Mouse (Mus musculus): ENCODE results near the gene Pef1. TPM values are rescaled to one million over a fixed set of nuclear protein-coding genes. Genes with fewer than 3 reads are reported as not detected.

Gene Pef1
- polyA plus RNA-seq (2015; fragmentation: Nextera tagmentation; extraction: Ambion mirVana) = 53.6 and 57.9 TPM in 2 replicates

DNA sequence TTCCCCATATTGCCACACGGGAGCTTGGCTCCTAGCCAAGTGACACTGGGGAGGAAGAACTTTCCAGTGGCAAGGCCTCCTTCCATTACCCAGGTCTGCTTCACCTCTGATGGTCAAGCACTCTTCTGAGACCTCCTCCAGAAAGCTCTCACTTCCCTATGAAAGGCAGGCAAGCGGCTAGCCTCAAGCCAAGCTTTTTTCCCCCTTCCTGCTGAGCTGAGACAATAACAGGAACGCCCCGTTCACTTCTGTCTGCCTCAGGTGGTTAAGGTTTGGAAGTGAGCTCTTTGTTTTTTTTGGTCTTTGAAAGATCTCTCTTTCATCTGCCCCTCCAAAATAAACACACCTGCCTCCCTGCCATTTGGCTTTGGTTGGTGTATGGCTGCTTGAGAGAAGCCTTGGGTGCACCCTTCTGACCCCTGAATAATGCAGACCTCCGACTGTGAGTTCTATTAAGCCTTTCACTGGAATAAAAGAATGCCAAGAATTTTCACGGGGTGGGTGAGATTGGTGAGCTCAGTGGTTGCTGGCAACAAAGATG, at the start of gene Pef1:
Gene Pef1, plus strand, starts transcription at position 448 of the 541 bp plus-strand sequence.
- no peak for ATAC-seq (ENCODE audit: extremely low read depth, insufficient number of reproducible peaks, low FRiP score, low TSS enrichment)
- Histone ChIP-seq H3K4me2 (no peak within 1 kb of the TSS), H3K27me3 (replicated peaks) (peaks cover 26% of the 10 kb centered on the region; the same call in 1 of the 2 replicates), H3K9ac (no peak within 1 kb of the TSS), H3K27ac (replicated peaks) (no peak within 1 kb of the TSS), H3K36me3 (no peaks in the 10 kb centered on the region), H3K9me3 (peaks cover 4% of the 10 kb centered on the region), H3K4me1 (peaks cover 18% of the 10 kb centered on the region), H3K4me3 (no peak within 1 kb of the TSS)
- 17% methylated on average over 6 of the region's 6 CpGs for WGBS

DNA sequence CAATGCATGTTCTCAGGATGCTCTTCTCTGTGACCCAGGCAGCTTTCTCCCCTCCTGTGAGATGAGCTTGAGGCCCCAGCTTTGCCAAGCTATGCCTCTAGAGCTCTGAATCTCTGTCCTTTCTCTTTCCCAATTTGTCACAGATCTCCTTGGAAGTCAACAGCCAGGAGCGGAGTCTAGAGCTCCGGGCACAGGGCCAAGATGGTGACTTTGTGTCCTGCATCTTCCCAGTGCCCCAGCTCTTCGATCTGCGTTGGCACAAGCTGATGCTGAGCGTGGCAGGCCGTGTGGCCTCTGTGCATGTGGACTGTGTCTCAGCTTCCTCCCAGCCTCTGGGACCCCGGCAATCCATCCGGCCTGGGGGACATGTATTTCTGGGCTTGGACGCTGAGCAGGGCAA, 49.2 kb upstream of the Pef1 start:
- Histone ChIP-seq H3K27ac (replicated peaks) (no peak overlapping the region), H3K36me3 (peaks cover 4% of the 10 kb centered on the region; the same call in 1 of the 2 replicates), H3K27me3 (replicated peaks) (peaks cover 24% of the 10 kb centered on the region; the same call in 1 of the 2 replicates), H3K4me1 (peaks cover 39% of the 10 kb centered on the region), H3K9ac (no peak overlapping the region), H3K4me2 (no peak overlapping the region), H3K9me3 (no peaks in the 10 kb centered on the region), H3K4me3 (no peak overlapping the region)
- 77% methylated on average over 9 of the region's 9 CpGs for WGBS
- no peak for ATAC-seq (ENCODE audit: extremely low read depth, insufficient number of reproducible peaks, low FRiP score, low TSS enrichment)

DNA sequence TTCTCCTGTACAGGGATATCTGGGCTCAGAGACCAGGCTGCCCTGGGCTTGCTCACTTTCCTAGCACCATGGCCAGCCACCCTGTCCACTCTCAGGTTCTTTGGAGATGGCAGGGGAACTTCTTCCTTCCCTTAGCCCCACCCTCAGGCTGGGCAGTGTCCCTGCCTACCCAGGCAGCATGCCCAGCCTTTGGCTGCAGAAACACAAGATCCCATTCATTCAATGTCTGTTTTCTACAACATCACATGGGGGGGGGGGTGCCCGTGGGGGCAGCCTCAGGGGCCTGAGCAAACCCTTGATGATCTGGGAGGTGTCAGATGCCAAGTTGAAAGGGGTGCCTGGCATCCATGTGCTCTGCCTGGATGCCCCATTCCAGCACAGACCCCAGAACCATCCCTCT, 47.6 kb upstream of the Pef1 start:
- Histone ChIP-seq H3K4me3 (no peak overlapping the region), H3K9ac (no peak overlapping the region), H3K36me3 (peaks cover 10% of the 10 kb centered on the region), H3K9me3 (no peaks in the 10 kb centered on the region), H3K27me3 (replicated peaks) (peaks cover 17% of the 10 kb centered on the region; the same call in 1 of the 2 replicates), H3K27ac (replicated peaks) (no peak overlapping the region), H3K4me2 (no peak overlapping the region), H3K4me1 (peaks cover 23% of the 10 kb centered on the region)
- WGBS = 47% methylated on average over 1 of the region's 1 CpGs
- no peak for ATAC-seq (ENCODE audit: extremely low read depth, insufficient number of reproducible peaks, low FRiP score, low TSS enrichment)

- ATAC-seq (ENCODE audit: extremely low read depth, insufficient number of reproducible peaks, low FRiP score, low TSS enrichment) = no peak
- peaks cover 17% of the 10 kb centered on the region for H3K4me1 ChIP-seq
- H3K9ac ChIP-seq = no peak overlapping the region
- H3K36me3 ChIP-seq = peaks cover 10% of the 10 kb centered on the region
- no peak overlapping the region for H3K27ac ChIP-seq (replicated peaks)
- no peaks in the 10 kb centered on the region for H3K9me3 ChIP-seq
- H3K4me3 ChIP-seq = no peak overlapping the region
- WGBS = 86% methylated on average over 14 of the region's 14 CpGs
- peaks cover 17% of the 10 kb centered on the region; the same call in 1 of the 2 replicates for H3K27me3 ChIP-seq (replicated peaks)
- H3K4me2 ChIP-seq = no peak overlapping the region
Observed at GRCm38 (mm10) chr4:130055160-130056010, 47.0 kb upstream of the Pef1 start.

DNA sequence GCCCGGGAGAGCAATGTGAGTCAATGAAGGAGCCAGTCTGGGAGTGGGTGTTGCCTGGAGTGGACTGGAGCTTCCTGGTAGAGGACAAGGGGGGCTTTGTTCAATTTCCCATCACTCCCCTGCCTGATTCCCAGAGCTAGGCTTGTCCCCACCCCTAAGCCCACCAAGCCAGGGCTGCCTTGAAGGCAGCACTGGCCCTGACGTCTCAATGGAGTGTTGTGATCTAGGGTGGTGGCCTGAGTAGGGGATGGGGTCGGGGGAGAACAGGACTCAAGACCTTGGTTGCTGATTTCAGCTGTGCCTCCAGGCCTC, 46.4 kb upstream of the Pef1 start:
- H3K27me3 ChIP-seq (replicated peaks) = peaks cover 19% of the 10 kb centered on the region
- 54% methylated on average over 3 of the region's 3 CpGs for WGBS
- H3K36me3 ChIP-seq = peaks cover 15% of the 10 kb centered on the region

DNA sequence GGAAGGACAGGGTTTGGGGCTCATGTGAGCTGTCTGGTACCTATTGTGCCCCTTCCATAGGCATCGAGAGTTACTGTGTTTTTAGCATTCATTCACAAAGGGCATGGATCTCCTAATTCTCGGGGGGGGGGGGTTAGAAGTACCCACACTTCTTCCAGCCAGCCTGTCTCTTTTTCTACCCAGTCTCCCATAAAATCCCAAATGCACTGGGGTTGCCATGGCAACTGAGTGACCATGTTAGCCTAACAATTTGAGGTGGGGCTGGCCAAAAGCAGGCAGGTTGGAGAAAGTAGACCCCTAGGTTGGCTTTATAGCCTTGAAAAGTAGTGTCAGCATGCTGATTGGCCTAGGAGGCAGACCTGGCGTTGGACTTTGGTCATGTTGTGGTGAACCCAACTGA, 45.9 kb upstream of the Pef1 start:
- Histone ChIP-seq H3K36me3 (peaks cover 15% of the 10 kb centered on the region), H3K27me3 (replicated peaks) (peaks cover 22% of the 10 kb centered on the region), H3K4me2 (no peak overlapping the region), H3K9ac (no peak overlapping the region), H3K9me3 (no peaks in the 10 kb centered on the region), H3K27ac (replicated peaks) (no peak overlapping the region), H3K4me1 (peaks cover 9% of the 10 kb centered on the region), H3K4me3 (no peak overlapping the region)
- WGBS = 63% methylated on average over 3 of the region's 3 CpGs
- ATAC-seq (ENCODE audit: extremely low read depth, insufficient number of reproducible peaks, low FRiP score, low TSS enrichment) = no peak

More for the DNA sequence above, 46.4 kb upstream of the Pef1 start:
- ATAC-seq (ENCODE audit: extremely low read depth, insufficient number of reproducible peaks, low FRiP score, low TSS enrichment) = no peak
- Histone ChIP-seq H3K4me3 (no peak overlapping the region), H3K9ac (no peak overlapping the region), H3K27ac (replicated peaks) (no peak overlapping the region), H3K9me3 (no peaks in the 10 kb centered on the region), H3K4me2 (no peak overlapping the region), H3K4me1 (peaks cover 11% of the 10 kb centered on the region)

DNA sequence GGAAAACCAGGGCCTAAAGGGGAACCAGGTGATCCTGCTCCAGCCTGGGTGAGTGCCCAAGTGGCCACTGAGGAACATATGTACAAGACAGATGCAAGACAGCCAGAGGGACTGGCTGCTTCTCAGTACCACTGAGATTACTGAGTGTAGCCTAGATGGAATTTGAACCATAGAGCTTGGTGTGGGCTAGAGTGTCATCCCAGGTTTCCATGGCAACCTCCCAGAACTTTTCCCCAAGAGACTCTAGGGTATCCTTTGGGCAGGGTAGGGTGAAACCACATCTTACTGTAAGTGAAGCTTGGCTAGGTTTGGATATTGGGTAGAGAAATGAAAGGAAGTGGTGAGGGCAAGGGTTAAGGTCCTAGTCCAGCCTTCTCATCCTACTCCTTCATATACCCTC, 41.4 kb upstream of the Pef1 start:
- H3K36me3 ChIP-seq = peaks cover 11% of the 10 kb centered on the region
- no peak overlapping the region for H3K27ac ChIP-seq (replicated peaks)
- no peaks in the 10 kb centered on the region for H3K9me3 ChIP-seq
- no peaks in the 10 kb centered on the region for H3K4me1 ChIP-seq
- no peak overlapping the region for H3K4me3 ChIP-seq
- peaks cover 20% of the 10 kb centered on the region for H3K27me3 ChIP-seq (replicated peaks)
- H3K4me2 ChIP-seq = no peak overlapping the region
- no peak overlapping the region for H3K9ac ChIP-seq
- ATAC-seq (ENCODE audit: extremely low read depth, insufficient number of reproducible peaks, low FRiP score, low TSS enrichment) = no peak

GRCm38 (mm10) chr4:130063191-130063590, 39.2 kb upstream of the Pef1 start:
- H3K4me1 ChIP-seq = no peaks in the 10 kb centered on the region
- H3K4me2 ChIP-seq = no peak overlapping the region
- no peak overlapping the region for H3K9ac ChIP-seq
- ATAC-seq (ENCODE audit: extremely low read depth, insufficient number of reproducible peaks, low FRiP score, low TSS enrichment) = no peak
- peaks cover 20% of the 10 kb centered on the region for H3K27me3 ChIP-seq (replicated peaks)
- H3K36me3 ChIP-seq = peaks cover 11% of the 10 kb centered on the region
- 56% methylated on average over 7 of the region's 7 CpGs for WGBS
- no peaks in the 10 kb centered on the region for H3K9me3 ChIP-seq
- no peak overlapping the region for H3K27ac ChIP-seq (replicated peaks)
- H3K4me3 ChIP-seq = no peak overlapping the region

- Histone ChIP-seq H3K27me3 (replicated peaks) (peaks cover 11% of the 10 kb centered on the region), H3K36me3 (no peaks in the 10 kb centered on the region), H3K9ac (no peak overlapping the region), H3K4me2 (no peak overlapping the region), H3K4me1 (no peaks in the 10 kb centered on the region), H3K4me3 (no peak overlapping the region), H3K9me3 (no peaks in the 10 kb centered on the region), H3K27ac (replicated peaks) (no peak overlapping the region)
- ATAC-seq (ENCODE audit: extremely low read depth, insufficient number of reproducible peaks, low FRiP score, low TSS enrichment) = no peak
- WGBS = 11% methylated on average over 8 of the region's 8 CpGs
Observed at GRCm38 (mm10) chr4:130066816-130067215, 35.5 kb upstream of the Pef1 start.

DNA sequence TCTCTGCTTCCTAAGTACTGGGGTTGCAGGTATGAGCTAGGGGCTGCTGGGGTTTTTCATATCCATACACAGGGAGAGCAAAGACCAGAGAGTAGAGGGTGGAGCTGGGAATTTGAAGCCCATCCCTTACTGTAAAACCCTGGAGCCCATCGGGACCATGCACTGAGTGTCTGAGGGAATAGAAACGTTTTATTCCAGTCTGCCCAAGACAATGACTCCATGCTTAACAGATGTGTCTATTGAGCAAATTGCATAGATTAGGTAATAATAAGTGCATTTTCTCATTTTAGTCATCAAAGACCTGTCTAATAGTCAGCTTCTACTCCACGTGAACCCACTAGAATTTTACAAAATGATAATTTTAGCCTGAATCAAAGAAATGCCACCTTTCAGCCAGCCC, 31.8 kb upstream of the Pef1 start:
- H3K36me3 ChIP-seq = no peaks in the 10 kb centered on the region; the same call in none of the 2 replicates
- no peaks in the 10 kb centered on the region for H3K9me3 ChIP-seq
- peaks cover 12% of the 10 kb centered on the region for H3K27me3 ChIP-seq (replicated peaks)
- H3K27ac ChIP-seq (replicated peaks) = no peak overlapping the region
- no peak overlapping the region for H3K4me2 ChIP-seq
- no peaks in the 10 kb centered on the region; the same call in 1 of the 2 replicates for H3K4me1 ChIP-seq
- ATAC-seq (ENCODE audit: extremely low read depth, insufficient number of reproducible peaks, low FRiP score, low TSS enrichment) = no peak
- H3K9ac ChIP-seq = no peak overlapping the region
- WGBS = 61% methylated on average over 3 of the region's 3 CpGs
- H3K4me3 ChIP-seq = no peak overlapping the region

DNA sequence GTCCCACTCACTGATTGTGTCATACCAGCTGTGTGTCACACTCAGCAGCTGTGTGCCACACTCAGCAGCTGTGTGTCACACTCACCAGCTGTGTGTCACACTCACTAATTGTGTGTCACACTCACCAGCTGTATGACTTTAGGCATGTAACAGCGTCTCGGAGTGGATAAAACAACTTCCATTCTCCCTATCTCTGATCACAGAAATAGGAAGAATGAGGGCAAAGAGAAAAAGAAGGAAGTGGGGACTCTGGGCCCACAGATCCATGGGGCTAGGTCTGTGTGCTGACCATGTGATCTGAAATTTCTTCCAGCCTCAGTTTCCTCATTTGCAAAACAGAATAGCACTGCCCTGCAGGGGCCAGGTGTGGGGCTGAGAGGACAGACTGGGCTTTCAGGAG, 30.6 kb upstream of the Pef1 start:
- Histone ChIP-seq H3K4me3 (no peak overlapping the region), H3K4me1 (no peaks in the 10 kb centered on the region; the same call in 1 of the 2 replicates), H3K9me3 (no peaks in the 10 kb centered on the region), H3K27ac (replicated peaks) (no peak overlapping the region), H3K27me3 (replicated peaks) (peaks cover 25% of the 10 kb centered on the region), H3K36me3 (no peaks in the 10 kb centered on the region; the same call in none of the 2 replicates), H3K4me2 (no peak overlapping the region), H3K9ac (no peak overlapping the region)
- WGBS = 73% methylated on average over 2 of the region's 2 CpGs
- ATAC-seq (ENCODE audit: extremely low read depth, insufficient number of reproducible peaks, low FRiP score, low TSS enrichment) = no peak

Data from heart, embryonic 13.5 days (tissue).